7 mouse cellular contexts compared by ENCODE assay signal in the genomic region with DNA sequence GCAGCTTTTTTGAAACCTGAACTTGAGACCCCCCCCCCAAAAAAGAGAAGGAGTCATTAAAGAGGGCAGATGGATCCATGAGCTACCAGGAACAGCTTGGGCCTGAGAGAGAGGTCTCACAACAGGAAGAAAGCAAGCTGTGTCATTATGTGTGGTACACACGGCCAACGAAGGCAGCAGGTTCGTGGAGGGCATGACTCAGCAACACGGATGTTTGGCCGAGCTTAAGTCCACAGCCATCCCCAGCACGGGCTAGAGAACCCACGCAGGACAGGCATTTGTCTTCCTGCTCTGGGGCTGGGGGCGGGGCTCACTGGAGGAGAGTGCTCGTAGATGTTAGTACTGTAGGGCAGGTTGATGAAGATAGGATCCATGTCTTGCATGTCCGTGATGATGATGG.
"Had no signal": no experiment of that assay in that cellular context is flagged by ENCODE, and none has a peak within 500 bp of the region (broad histone marks: within the 10 kb centered on the region; RNA-seq: fewer than 3 reads in every experiment).

No protein-coding gene starts in this region.

- H3K4me2 ChIP-seq: lung, embryonic 14.5 days; midbrain, embryonic 12.5 days; neural tube, embryonic 13.5 days; neural tube, embryonic 15.5 days had no signal

- H3K27ac ChIP-seq: midbrain, embryonic 10.5 days; midbrain, embryonic 12.5 days; neural tube, embryonic 13.5 days; neural tube, embryonic 15.5 days had no signal

- H3K9me3 ChIP-seq: midbrain, embryonic 10.5 days; midbrain, embryonic 12.5 days; neural tube, embryonic 13.5 days; neural tube, embryonic 15.5 days had no signal

- H3K36me3 ChIP-seq: midbrain, embryonic 10.5 days; midbrain, embryonic 12.5 days; neural tube, embryonic 13.5 days; neural tube, embryonic 15.5 days had no signal

- H3K9ac ChIP-seq: lung, embryonic 14.5 days; midbrain, embryonic 12.5 days; neural tube, embryonic 13.5 days; neural tube, embryonic 15.5 days had no signal

- ATAC-seq: midbrain, embryonic 16.5 days had no signal

- H3K4me3 ChIP-seq: midbrain, embryonic 10.5 days; midbrain, embryonic 12.5 days; myocyte; neural tube, embryonic 13.5 days; neural tube, embryonic 15.5 days had no signal
